Mouse (Mus musculus): ENCODE results near the gene Zdhhc14. TPM values are rescaled to one million over a fixed set of nuclear protein-coding genes. Genes with fewer than 3 reads are reported as not detected.

Gene Zdhhc14
- polyA plus RNA-seq, 1 experiment from 2014 or later = 0.60 TPM

GRCm38 (mm10) chr17:5544065-5544464 is 51.7 kb downstream of the Zdhhc14 start:
- H3K4me2 ChIP-seq (ENCODE audit: low read depth, low read length) = no peak overlapping the region
- H3K4me1 ChIP-seq (replicated peaks; ENCODE audit: control insufficient read depth, insufficient read depth, low read length) = no peaks in the 10 kb centered on the region
- H3K9ac ChIP-seq (ENCODE audit: low read length) = no peak overlapping the region
- no peak overlapping the region for H3K4me3 ChIP-seq (ENCODE audit: low read length)
- 59% methylated on average over 5 of the region's 5 CpGs for WGBS
- no peaks in the 10 kb centered on the region for H3K36me3 ChIP-seq (ENCODE audit: control insufficient read depth, insufficient read depth, low read length)
- ATAC-seq (ENCODE audit: low read depth) = no peak
- H3K27ac ChIP-seq (ENCODE audit: low read length) = no peak overlapping the region
- no peaks in the 10 kb centered on the region for H3K9me3 ChIP-seq (ENCODE audit: control insufficient read depth, low read length)
- H3K27me3 ChIP-seq (ENCODE audit: control insufficient read depth, insufficient read depth, low read depth, low read length) = no peaks in the 10 kb centered on the region

- Histone ChIP-seq H3K9ac (ENCODE audit: low read length) (no peak overlapping the region), H3K27me3 (ENCODE audit: control insufficient read depth, insufficient read depth, low read depth, low read length) (no peaks in the 10 kb centered on the region), H3K36me3 (ENCODE audit: control insufficient read depth, insufficient read depth, low read length) (no peaks in the 10 kb centered on the region), H3K4me2 (ENCODE audit: low read depth, low read length) (no peak overlapping the region), H3K9me3 (ENCODE audit: control insufficient read depth, low read length) (no peaks in the 10 kb centered on the region), H3K4me3 (ENCODE audit: low read length) (no peak overlapping the region), H3K27ac (ENCODE audit: low read length) (no peak overlapping the region), H3K4me1 (replicated peaks; ENCODE audit: control insufficient read depth, insufficient read depth, low read length) (no peaks in the 10 kb centered on the region)
- WGBS = 96% methylated on average over 2 of the region's 2 CpGs
- ATAC-seq (ENCODE audit: low read depth) = no peak
Measured at GRCm38 (mm10) chr17:5545065-5545464, 52.7 kb downstream of the Zdhhc14 start.

GRCm38 (mm10) chr17:5548546-5548945 is 56.2 kb downstream of the Zdhhc14 start:
- Histone ChIP-seq H3K4me3 (ENCODE audit: low read length) (no peak overlapping the region), H3K27ac (ENCODE audit: low read length) (no peak overlapping the region), H3K36me3 (ENCODE audit: control insufficient read depth, insufficient read depth, low read length) (no peaks in the 10 kb centered on the region), H3K9me3 (ENCODE audit: control insufficient read depth, low read length) (no peaks in the 10 kb centered on the region), H3K4me1 (replicated peaks; ENCODE audit: control insufficient read depth, insufficient read depth, low read length) (0 out of 2 replicates have a peak, but pooled peaks cover 2% of the 10 kb centered on the region), H3K4me2 (ENCODE audit: low read depth, low read length) (no peak overlapping the region), H3K9ac (ENCODE audit: low read length) (no peak overlapping the region), H3K27me3 (ENCODE audit: control insufficient read depth, insufficient read depth, low read depth, low read length) (no peaks in the 10 kb centered on the region)
- 76% methylated on average over 2 of the region's 2 CpGs for WGBS
- no peak for ATAC-seq (ENCODE audit: low read depth)

GRCm38 (mm10) chr17:5549460-5549859 is 57.1 kb downstream of the Zdhhc14 start:
- no peak overlapping the region for H3K4me3 ChIP-seq (ENCODE audit: low read length)
- no peak overlapping the region for H3K9ac ChIP-seq (ENCODE audit: low read length)
- H3K27ac ChIP-seq (ENCODE audit: low read length) = no peak overlapping the region
- no peak for ATAC-seq (ENCODE audit: low read depth)
- 0 out of 2 replicates have a peak, but pooled peaks cover 2% of the 10 kb centered on the region for H3K4me1 ChIP-seq (replicated peaks; ENCODE audit: control insufficient read depth, insufficient read depth, low read length)
- WGBS = 87% methylated on average over 6 of the region's 6 CpGs
- H3K9me3 ChIP-seq (ENCODE audit: control insufficient read depth, low read length) = no peaks in the 10 kb centered on the region
- no peaks in the 10 kb centered on the region for H3K27me3 ChIP-seq (ENCODE audit: control insufficient read depth, insufficient read depth, low read depth, low read length)
- H3K36me3 ChIP-seq (ENCODE audit: control insufficient read depth, insufficient read depth, low read length) = no peaks in the 10 kb centered on the region
- H3K4me2 ChIP-seq (ENCODE audit: low read depth, low read length) = no peak overlapping the region

GRCm38 (mm10) chr17:5550444-5550843 is 58.1 kb downstream of the Zdhhc14 start:
- Histone ChIP-seq H3K9ac (ENCODE audit: low read length) (no peak overlapping the region), H3K36me3 (ENCODE audit: control insufficient read depth, insufficient read depth, low read length) (no peaks in the 10 kb centered on the region), H3K27me3 (ENCODE audit: control insufficient read depth, insufficient read depth, low read depth, low read length) (no peaks in the 10 kb centered on the region), H3K4me3 (ENCODE audit: low read length) (no peak overlapping the region), H3K27ac (ENCODE audit: low read length) (no peak overlapping the region), H3K9me3 (ENCODE audit: control insufficient read depth, low read length) (no peaks in the 10 kb centered on the region), H3K4me1 (replicated peaks; ENCODE audit: control insufficient read depth, insufficient read depth, low read length) (0 out of 2 replicates have a peak, but pooled peaks cover 2% of the 10 kb centered on the region), H3K4me2 (ENCODE audit: low read depth, low read length) (no peak overlapping the region)
- no peak for ATAC-seq (ENCODE audit: low read depth)
- 85% methylated on average over 10 of the region's 10 CpGs for WGBS

GRCm38 (mm10) chr17:5551136-5551535 is 58.8 kb downstream of the Zdhhc14 start:
- Histone ChIP-seq H3K4me2 (ENCODE audit: low read depth, low read length) (no peak overlapping the region), H3K4me3 (ENCODE audit: low read length) (no peak overlapping the region), H3K27ac (ENCODE audit: low read length) (no peak overlapping the region), H3K36me3 (ENCODE audit: control insufficient read depth, insufficient read depth, low read length) (no peaks in the 10 kb centered on the region), H3K4me1 (replicated peaks; ENCODE audit: control insufficient read depth, insufficient read depth, low read length) (0 out of 2 replicates have a peak, but pooled peaks cover 2% of the 10 kb centered on the region), H3K27me3 (ENCODE audit: control insufficient read depth, insufficient read depth, low read depth, low read length) (no peaks in the 10 kb centered on the region), H3K9me3 (ENCODE audit: control insufficient read depth, low read length) (no peaks in the 10 kb centered on the region), H3K9ac (ENCODE audit: low read length) (no peak overlapping the region)
- WGBS = 77% methylated on average over 3 of the region's 3 CpGs
- no peak for ATAC-seq (ENCODE audit: low read depth)

GRCm38 (mm10) chr17:5552036-5552760 is 59.8 kb downstream of the Zdhhc14 start:
- ATAC-seq (ENCODE audit: low read depth) = no peak
- Histone ChIP-seq H3K27me3 (ENCODE audit: control insufficient read depth, insufficient read depth, low read depth, low read length) (no peaks in the 10 kb centered on the region), H3K36me3 (ENCODE audit: control insufficient read depth, insufficient read depth, low read length) (no peaks in the 10 kb centered on the region), H3K4me3 (ENCODE audit: low read length) (no peak overlapping the region), H3K27ac (ENCODE audit: low read length) (no peak overlapping the region), H3K9ac (ENCODE audit: low read length) (no peak overlapping the region), H3K4me1 (replicated peaks; ENCODE audit: control insufficient read depth, insufficient read depth, low read length) (0 out of 2 replicates have a peak, but pooled peaks cover 2% of the 10 kb centered on the region), H3K4me2 (ENCODE audit: low read depth, low read length) (no peak overlapping the region), H3K9me3 (ENCODE audit: control insufficient read depth, low read length) (no peaks in the 10 kb centered on the region)
- WGBS = 43% methylated on average over 14 of the region's 14 CpGs

GRCm38 (mm10) chr17:5553556-5553955 is 61.2 kb downstream of the Zdhhc14 start:
- H3K27me3 ChIP-seq (ENCODE audit: control insufficient read depth, insufficient read depth, low read depth, low read length) = no peaks in the 10 kb centered on the region
- ATAC-seq (ENCODE audit: low read depth) = no peak
- no peak overlapping the region for H3K4me2 ChIP-seq (ENCODE audit: low read depth, low read length)
- no peak overlapping the region for H3K9ac ChIP-seq (ENCODE audit: low read length)
- no peaks in the 10 kb centered on the region for H3K9me3 ChIP-seq (ENCODE audit: control insufficient read depth, low read length)
- H3K27ac ChIP-seq (ENCODE audit: low read length) = no peak overlapping the region
- WGBS = 61% methylated on average over 5 of the region's 5 CpGs
- H3K4me1 ChIP-seq (replicated peaks; ENCODE audit: control insufficient read depth, insufficient read depth, low read length) = 0 out of 2 replicates have a peak, but pooled peaks cover 2% of the 10 kb centered on the region
- H3K4me3 ChIP-seq (ENCODE audit: low read length) = no peak overlapping the region
- no peaks in the 10 kb centered on the region for H3K36me3 ChIP-seq (ENCODE audit: control insufficient read depth, insufficient read depth, low read length)

GRCm38 (mm10) chr17:5554573-5554972 is 62.2 kb downstream of the Zdhhc14 start:
- Histone ChIP-seq H3K27ac (ENCODE audit: low read length) (no peak overlapping the region), H3K27me3 (ENCODE audit: control insufficient read depth, insufficient read depth, low read depth, low read length) (no peaks in the 10 kb centered on the region), H3K4me3 (ENCODE audit: low read length) (no peak overlapping the region), H3K9me3 (ENCODE audit: control insufficient read depth, low read length) (no peaks in the 10 kb centered on the region), H3K4me2 (ENCODE audit: low read depth, low read length) (no peak overlapping the region), H3K36me3 (ENCODE audit: control insufficient read depth, insufficient read depth, low read length) (no peaks in the 10 kb centered on the region), H3K9ac (ENCODE audit: low read length) (no peak overlapping the region), H3K4me1 (replicated peaks; ENCODE audit: control insufficient read depth, insufficient read depth, low read length) (0 out of 2 replicates have a peak, but pooled peaks cover 2% of the 10 kb centered on the region)
- no peak for ATAC-seq (ENCODE audit: low read depth)
- 92% methylated on average over 2 of the region's 2 CpGs for WGBS

All from lung, embryonic 16.5 days (tissue).